Mouse (Mus musculus) adrenal gland, postnatal 4 days (tissue): ENCODE results near the gene AU018091. TPM values are rescaled to one million over a fixed set of nuclear protein-coding genes. Genes with fewer than 3 reads are reported as not detected.
"Not testable (repeated sequence)": the region's sequence is repeated elsewhere in the genome, so short reads cannot be mapped to it uniquely, and the experiment has no call there.

ENCODE experiments used
- DNase-seq, 2 experiments: peaks; one replicate each; pipeline ENCODE4 v3.0.0; 2021 to 2022; ENCODE audit warnings: low spot score in 2 of 2, mixed read lengths in 2 of 2
- microRNA-seq: library from miRNA; unstranded; fragments of <30 nt; microRNA quantifications from one replicate; pipeline ENCODE4 v1.2.0, GENCODE M21; 2021
- total RNA-seq, 2 experiments: library from RNA; stranded (reverse); gene quantifications; 2 replicates each; pipeline ENCODE4 v1.2.3; 2021

AU018091 gene
- total RNA-seq, 2 experiments from 2014 or later = not detected

DNA sequence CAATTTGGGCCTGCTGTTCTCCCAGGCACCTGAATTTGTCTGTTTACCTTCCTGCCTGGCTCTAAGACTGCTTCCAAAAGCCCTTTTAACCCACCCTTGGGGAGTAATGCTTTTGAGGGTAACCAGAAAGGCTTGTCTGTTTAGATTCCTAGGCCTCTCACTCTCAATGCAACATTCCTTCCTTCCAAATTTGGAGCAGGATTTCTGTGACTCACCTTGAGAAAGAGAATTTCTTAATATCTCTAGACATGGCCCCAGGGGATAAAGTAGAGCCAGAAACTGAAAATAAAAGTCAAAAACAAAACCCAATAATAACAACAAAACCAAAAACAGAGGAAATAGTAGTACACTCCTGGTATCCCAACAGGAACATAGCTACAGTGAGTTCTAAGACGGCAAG, 707 bp downstream of the AU018091 start:
- no peak for DNase-seq

- no peak for DNase-seq
Observed at GRCm38 (mm10) chr7:3166270-3166669, 2.7 kb downstream of the AU018091 start.

DNA sequence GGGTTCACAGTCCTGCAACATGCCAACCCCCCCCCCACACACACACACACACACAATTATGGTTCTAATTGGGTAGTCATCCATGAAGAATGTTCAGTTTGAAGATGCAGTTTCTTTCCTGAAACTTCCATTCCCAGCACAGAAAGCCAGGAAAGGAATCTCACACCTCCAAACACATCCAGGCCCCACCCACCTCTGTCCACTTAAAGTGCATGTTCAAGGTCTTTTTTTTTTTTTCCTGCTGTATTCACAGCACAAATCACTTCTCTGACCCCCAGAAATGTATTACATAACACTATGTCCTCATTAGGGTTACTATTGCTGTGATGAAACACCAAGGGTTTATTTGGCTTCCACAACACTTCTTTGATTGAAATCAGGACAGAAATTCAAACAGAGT, 4.0 kb downstream of the AU018091 start:
- DNase-seq = no peak

GRCm38 (mm10) chr7:3164381-3164780, 4.6 kb downstream of the AU018091 start:
- no peak for DNase-seq

- no peak for DNase-seq
Observed at GRCm38 (mm10) chr7:3150376-3150775, 18.6 kb downstream of the AU018091 start.

- no peak for DNase-seq
Observed at GRCm38 (mm10) chr7:3146072-3146471, 22.9 kb downstream of the AU018091 start.

GRCm38 (mm10) chr7:3143329-3143728, 25.7 kb downstream of the AU018091 start:
- DNase-seq = no peak

DNA sequence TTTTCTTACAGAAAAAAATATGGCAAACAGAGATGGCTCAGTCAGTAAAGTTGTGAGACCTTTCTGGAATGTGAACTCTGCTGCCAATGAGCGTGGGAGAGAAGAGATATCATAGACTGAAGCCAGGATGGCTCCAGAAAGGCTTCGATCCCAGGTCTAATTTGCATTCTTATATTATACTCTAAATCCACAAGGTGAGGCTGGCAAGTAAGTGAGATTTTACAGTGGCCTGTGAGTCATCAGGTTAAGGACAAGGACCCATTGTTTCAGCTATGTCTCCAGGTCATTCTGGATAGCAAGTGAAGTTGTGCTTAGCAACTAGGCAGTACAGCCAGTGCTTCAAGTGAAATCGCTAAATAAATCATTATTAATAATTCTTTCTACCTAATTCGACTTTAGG, 33.4 kb downstream of the AU018091 start:
- no peak for DNase-seq

GRCm38 (mm10) chr7:3134654-3135053, 34.3 kb downstream of the AU018091 start:
- DNase-seq = no peak

- DNase-seq = no peak
Observed at GRCm38 (mm10) chr7:3130342-3130741, 38.7 kb downstream of the AU018091 start.

DNA sequence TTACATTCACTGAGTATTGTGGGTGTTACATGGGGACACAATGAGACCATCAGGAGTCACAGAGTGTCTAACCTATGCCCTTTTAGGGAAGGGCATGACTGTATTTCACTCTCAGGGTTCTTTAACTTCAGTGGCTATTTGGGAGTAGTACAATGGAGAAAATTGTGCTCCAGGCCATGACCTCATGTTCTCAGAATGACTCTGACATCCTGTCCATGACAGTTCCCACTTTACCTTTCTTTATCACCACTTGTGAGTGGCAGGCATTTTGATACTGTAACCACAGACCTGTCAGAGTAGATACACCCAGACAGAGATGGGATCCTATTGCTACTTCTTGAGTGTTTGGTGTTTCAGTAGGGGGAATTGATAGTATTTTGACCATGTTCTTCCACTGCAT, 40.4 kb downstream of the AU018091 start:
- not testable (repeated sequence) for DNase-seq

GRCm38 (mm10) chr7:3111193-3111592, 57.8 kb downstream of the AU018091 start:
- not testable (repeated sequence) for DNase-seq

GRCm38 (mm10) chr7:3106516-3107077, 62.4 kb downstream of the AU018091 start:
- not testable (repeated sequence) for DNase-seq

Small RNAs within 50 kb of the gene (microRNA-seq; reads per million reads assigned to microRNA genes)
- gene Mir290a (not detected), gene Mir290b (not detected), gene Mir291a (14.7 reads per million, percentile 25 among the genes with 10 or more reads in this experiment), gene Mir292 (not detected), gene Mir292b (not detected)

Other genes with a start within 250 kb of the AU018091 start
- gene Nlrp12, start 80.5 kb upstream of the AU018091 start, total RNA-seq = under 1 TPM; 0.08 to 0.23 TPM
- 100 to 1,000 TPM in 1 of 2 experiments, 10 to 100 TPM in 1; 98.5 to 107 TPM for gene Myadm, start 119.9 kb upstream of the AU018091 start, total RNA-seq
- 1 to 10 TPM; 2.1 to 2.5 TPM for gene Prkcg, start 120.0 kb upstream of the AU018091 start, total RNA-seq
- gene Cacng7, start 163.8 kb upstream of the AU018091 start, total RNA-seq = 10 to 100 TPM; 17.7 to 20.9 TPM
- gene Cacng8, start 221.5 kb upstream of the AU018091 start, total RNA-seq = 1 to 10 TPM; 4.1 to 6.2 TPM